Mouse (Mus musculus): Measurements from ENCODE around the gene Ssu72. TPM values are rescaled to one million over a fixed set of nuclear protein-coding genes. Genes with fewer than 3 reads are reported as not detected.
A peak's percentile ranks its signal among the peaks of the same experiment; 100 is the strongest.
"Not testable (repeated sequence)": the region's sequence is repeated elsewhere in the genome, so short reads cannot be mapped to it uniquely, and the experiment has no call there.

Ssu72 gene
- polyA plus RNA-seq (2016; fragmentation: Nextera tagmentation; extraction: Ambion mirVana), result 140 and 144 TPM in 2 replicates

GRCm38 (mm10) chr4:155704721-155705591 lies at the start of gene Ssu72:
Gene Ssu72, plus strand, starts transcription at chr4:155704800.
- Histone ChIP-seq H3K4me3 (peak within 1 kb of the TSS; percentile 92), H3K27ac (peak within 1 kb of the TSS; percentile 91), H3K36me3 (no peaks in the 10 kb centered on the region), H3K27me3 (no peaks in the 10 kb centered on the region), H3K4me1 (peaks cover 17% of the 10 kb centered on the region), H3K4me2 (replicated peaks) (peak within 1 kb of the TSS; percentile 59), H3K9me3 (replicated peaks) (no peaks in the 10 kb centered on the region), H3K9ac (peak within 1 kb of the TSS; percentile 89)
- under 1% methylated on average over 76 of the region's 83 CpGs for WGBS
- ATAC-seq (ENCODE audit: low FRiP score), result peak; percentile 95

DNA sequence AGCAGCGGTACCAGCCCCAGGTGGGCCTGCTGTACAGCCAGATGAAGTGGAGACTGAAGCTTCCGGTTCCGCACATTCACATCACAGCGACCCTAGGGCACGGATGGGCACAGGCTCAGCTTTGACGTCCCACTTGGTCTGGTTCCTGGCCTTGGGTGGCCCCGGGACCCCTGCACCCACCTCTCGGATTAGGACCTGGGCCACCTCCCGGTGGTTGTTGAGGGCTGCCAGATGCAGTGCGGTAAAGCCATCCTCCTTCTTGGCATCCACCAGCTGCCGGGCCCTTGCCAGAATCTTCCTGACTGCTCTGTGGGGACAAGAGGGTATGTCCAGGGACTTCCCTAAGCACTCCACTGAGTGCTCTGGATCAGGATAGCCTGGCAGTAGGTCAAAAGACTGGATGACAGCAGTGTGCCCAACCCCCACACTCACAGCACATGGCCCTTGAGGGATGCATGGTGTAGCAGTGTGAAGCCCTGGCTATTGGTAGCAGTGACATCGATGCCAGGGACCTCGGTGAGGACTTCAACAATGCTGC lies 48.3 kb upstream of the Ssu72 start:
- H3K27ac ChIP-seq, result no peak overlapping the region
- ATAC-seq (ENCODE audit: low FRiP score), result no peak
- H3K27me3 ChIP-seq, result peaks cover 61% of the 10 kb centered on the region
- 89% methylated on average over 13 of the region's 13 CpGs for WGBS
- no peak overlapping the region for H3K4me2 ChIP-seq (replicated peaks)
- H3K9me3 ChIP-seq (replicated peaks), result no peaks in the 10 kb centered on the region
- peaks cover 32% of the 10 kb centered on the region for H3K4me1 ChIP-seq
- no peak overlapping the region for H3K9ac ChIP-seq
- no peak overlapping the region for H3K4me3 ChIP-seq
- H3K36me3 ChIP-seq, result peaks cover 37% of the 10 kb centered on the region

GRCm38 (mm10) chr4:155658961-155659360 lies 45.6 kb upstream of the Ssu72 start:
- H3K9ac ChIP-seq, result no peak overlapping the region
- H3K27ac ChIP-seq, result no peak overlapping the region
- 93% methylated on average over 10 of the region's 10 CpGs for WGBS
- H3K4me3 ChIP-seq, result no peak overlapping the region
- H3K36me3 ChIP-seq, result peaks cover 36% of the 10 kb centered on the region
- no peak for ATAC-seq (ENCODE audit: low FRiP score)
- no peak overlapping the region for H3K4me2 ChIP-seq (replicated peaks)
- peaks cover 14% of the 10 kb centered on the region for H3K4me1 ChIP-seq
- H3K9me3 ChIP-seq (replicated peaks), result no peaks in the 10 kb centered on the region
- H3K27me3 ChIP-seq, result peaks cover 34% of the 10 kb centered on the region

- H3K4me3 ChIP-seq, result no peak overlapping the region
- peaks cover 42% of the 10 kb centered on the region for H3K36me3 ChIP-seq
- no peaks in the 10 kb centered on the region for H3K9me3 ChIP-seq (replicated peaks)
- no peak overlapping the region for H3K27ac ChIP-seq
- H3K9ac ChIP-seq, result no peak overlapping the region
- H3K4me2 ChIP-seq (replicated peaks), result no peak overlapping the region
- 85% methylated on average over 12 of the region's 12 CpGs for WGBS
- H3K27me3 ChIP-seq, result peaks cover 17% of the 10 kb centered on the region
- no peaks in the 10 kb centered on the region for H3K4me1 ChIP-seq
- ATAC-seq (ENCODE audit: low FRiP score), result no peak
Measured at GRCm38 (mm10) chr4:155660641-155661040, 44.0 kb upstream of the Ssu72 start.

DNA sequence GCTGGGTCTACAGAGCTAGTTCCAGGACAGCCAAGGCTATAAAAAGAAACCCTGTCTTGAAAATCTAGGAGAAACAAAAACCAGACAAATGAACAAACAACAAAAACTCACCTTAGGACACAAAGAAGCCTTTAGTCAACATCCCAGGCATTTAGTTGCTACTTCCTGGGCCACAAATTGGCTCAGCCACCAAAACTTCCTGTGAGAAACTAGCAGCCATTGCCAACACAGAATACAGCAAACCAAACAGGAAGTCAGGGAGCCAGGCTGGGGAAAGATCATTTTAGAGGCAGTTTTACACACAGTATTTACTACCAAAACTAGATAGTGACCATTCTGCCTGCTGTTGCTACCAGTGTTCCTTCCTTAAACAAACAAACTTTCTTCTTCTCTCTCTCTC lies 37.7 kb upstream of the Ssu72 start:
- Histone ChIP-seq H3K4me3 (no peak overlapping the region), H3K9ac (no peak overlapping the region), H3K36me3 (peaks cover 9% of the 10 kb centered on the region; the same call in 1 of the 2 replicates), H3K27ac (no peak overlapping the region), H3K9me3 (replicated peaks) (no peaks in the 10 kb centered on the region), H3K27me3 (no peaks in the 10 kb centered on the region), H3K4me2 (replicated peaks) (no peak overlapping the region), H3K4me1 (peaks cover 11% of the 10 kb centered on the region)
- no peak for ATAC-seq (ENCODE audit: low FRiP score)

GRCm38 (mm10) chr4:155668689-155669597 lies 35.7 kb upstream of the Ssu72 start, which contains the start of gene Mib2:
Gene Mib2, minus strand, starts transcription at chr4:155669198.
- peaks cover 11% of the 10 kb centered on the region for H3K4me1 ChIP-seq
- under 1% methylated on average over 73 of the region's 73 CpGs for WGBS
- ATAC-seq (ENCODE audit: low FRiP score), result peak; percentile 99

GRCm38 (mm10) chr4:155669598-155670075 lies 35.0 kb upstream of the Ssu72 start:
- peak overlapping the region; percentile 91 for H3K4me2 ChIP-seq (replicated peaks)
- no peaks in the 10 kb centered on the region for H3K27me3 ChIP-seq
- peak; percentile 13 for ATAC-seq (ENCODE audit: low FRiP score)
- H3K4me1 ChIP-seq, result peaks cover 11% of the 10 kb centered on the region
- under 1% methylated on average over 8 of the region's 8 CpGs for WGBS
- no peak overlapping the region for H3K9ac ChIP-seq
- no peaks in the 10 kb centered on the region for H3K9me3 ChIP-seq (replicated peaks)
- peaks cover 6% of the 10 kb centered on the region; the same call in 1 of the 2 replicates for H3K36me3 ChIP-seq
- peak overlapping the region; percentile 76 for H3K4me3 ChIP-seq
- H3K27ac ChIP-seq, result no peak overlapping the region

More at GRCm38 (mm10) chr4:155668689-155669597, 35.7 kb upstream of the Ssu72 start, which contains the start of gene Mib2:
- peak within 1 kb of the TSS; percentile 91 for H3K4me2 ChIP-seq (replicated peaks)
- no peaks in the 10 kb centered on the region for H3K27me3 ChIP-seq
- H3K9ac ChIP-seq, result peak within 1 kb of the TSS; percentile 69
- peak within 1 kb of the TSS; percentile 76 for H3K4me3 ChIP-seq
- no peaks in the 10 kb centered on the region for H3K9me3 ChIP-seq (replicated peaks)
- peaks cover 6% of the 10 kb centered on the region; the same call in 1 of the 2 replicates for H3K36me3 ChIP-seq
- H3K27ac ChIP-seq, result peak within 1 kb of the TSS; percentile 83

DNA sequence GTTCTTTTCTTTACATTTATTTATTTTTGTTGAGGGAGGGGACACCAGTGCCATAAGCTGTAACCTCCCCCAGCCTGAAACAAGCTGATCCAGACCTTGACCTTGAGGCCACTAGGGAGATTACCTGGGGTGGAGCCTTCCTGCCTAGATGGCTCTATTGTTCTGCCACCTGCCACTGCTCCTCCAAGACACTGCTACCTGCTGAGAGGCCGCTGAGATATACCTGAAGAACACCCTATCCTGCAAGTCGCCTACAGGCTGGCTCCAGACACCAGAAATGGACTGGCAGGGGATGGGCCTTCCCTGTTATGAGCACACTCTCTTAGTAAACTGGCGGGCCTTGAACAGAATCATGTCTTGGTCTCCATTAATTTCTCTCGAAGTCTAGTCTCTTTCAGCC lies 34.4 kb upstream of the Ssu72 start:
- H3K27me3 ChIP-seq; H3K4me3 ChIP-seq; H3K9ac ChIP-seq; H3K27ac ChIP-seq; ATAC-seq (ENCODE audit: low FRiP score); H3K9me3 ChIP-seq (replicated peaks); H3K36me3 ChIP-seq; H3K4me2 ChIP-seq (replicated peaks): not testable (repeated sequence)
- peaks cover 11% of the 10 kb centered on the region for H3K4me1 ChIP-seq
- 56% methylated on average over 4 of the region's 4 CpGs for WGBS

- no peaks in the 10 kb centered on the region for H3K9me3 ChIP-seq (replicated peaks)
- no peaks in the 10 kb centered on the region for H3K36me3 ChIP-seq
- H3K27ac ChIP-seq, result no peak overlapping the region
- no peak overlapping the region for H3K4me2 ChIP-seq (replicated peaks)
- no peaks in the 10 kb centered on the region for H3K27me3 ChIP-seq
- WGBS, result 65% methylated on average over 2 of the region's 2 CpGs
- no peak for ATAC-seq (ENCODE audit: low FRiP score)
- H3K4me3 ChIP-seq, result no peak overlapping the region
- no peak overlapping the region for H3K9ac ChIP-seq
- peaks cover 11% of the 10 kb centered on the region for H3K4me1 ChIP-seq
Measured at GRCm38 (mm10) chr4:155672082-155672481, 32.5 kb upstream of the Ssu72 start.

GRCm38 (mm10) chr4:155675991-155676390 lies 28.6 kb upstream of the Ssu72 start:
- H3K27ac ChIP-seq, result no peak overlapping the region
- H3K9ac ChIP-seq, result no peak overlapping the region
- ATAC-seq (ENCODE audit: low FRiP score), result no peak
- H3K36me3 ChIP-seq, result no peaks in the 10 kb centered on the region
- H3K4me1 ChIP-seq, result no peaks in the 10 kb centered on the region
- no peaks in the 10 kb centered on the region for H3K9me3 ChIP-seq (replicated peaks)
- H3K4me3 ChIP-seq, result no peak overlapping the region
- WGBS, result 86% methylated on average over 2 of the region's 2 CpGs
- H3K27me3 ChIP-seq, result no peaks in the 10 kb centered on the region
- H3K4me2 ChIP-seq (replicated peaks), result no peak overlapping the region

GRCm38 (mm10) chr4:155683670-155684277 lies 20.8 kb upstream of the Ssu72 start:
- not testable (repeated sequence) for ATAC-seq (ENCODE audit: low FRiP score); H3K4me3 ChIP-seq; H3K27me3 ChIP-seq; H3K36me3 ChIP-seq; H3K4me2 ChIP-seq (replicated peaks); H3K9me3 ChIP-seq (replicated peaks); H3K27ac ChIP-seq; H3K4me1 ChIP-seq; H3K9ac ChIP-seq
- WGBS, result 92% methylated on average over 16 of the region's 19 CpGs
